Mouse (Mus musculus): ENCODE data around the gene Zfp948. TPM values are rescaled to one million over a fixed set of nuclear protein-coding genes. Genes with fewer than 3 reads are reported as not detected.

Zfp948 gene
- 3.8 and 4.1 TPM in 2 replicates for polyA plus RNA-seq (2021; fragmentation: Nextera tagmentation)
- long read RNA-seq, experiment 1, transcript Zfp948-201 (6 exons, 2,652 nt) = major isoform, 21 of 47 reads
- long read RNA-seq, experiment 1, partial matches to known transcripts = 10 of 47 reads
- long read RNA-seq, experiment 1, other reads (novel, unspliced or antisense) = 16 of 47 reads
- long read RNA-seq, experiment 2, partial matches to known transcripts = 7 of 14 reads
- long read RNA-seq, experiment 2, other reads (novel, unspliced or antisense) = 7 of 14 reads

GRCm38 (mm10) chr17:21566728-21567349 is at the start of gene Zfp948:
Zfp948 (plus strand) TSS chr17:21567008.

DNA sequence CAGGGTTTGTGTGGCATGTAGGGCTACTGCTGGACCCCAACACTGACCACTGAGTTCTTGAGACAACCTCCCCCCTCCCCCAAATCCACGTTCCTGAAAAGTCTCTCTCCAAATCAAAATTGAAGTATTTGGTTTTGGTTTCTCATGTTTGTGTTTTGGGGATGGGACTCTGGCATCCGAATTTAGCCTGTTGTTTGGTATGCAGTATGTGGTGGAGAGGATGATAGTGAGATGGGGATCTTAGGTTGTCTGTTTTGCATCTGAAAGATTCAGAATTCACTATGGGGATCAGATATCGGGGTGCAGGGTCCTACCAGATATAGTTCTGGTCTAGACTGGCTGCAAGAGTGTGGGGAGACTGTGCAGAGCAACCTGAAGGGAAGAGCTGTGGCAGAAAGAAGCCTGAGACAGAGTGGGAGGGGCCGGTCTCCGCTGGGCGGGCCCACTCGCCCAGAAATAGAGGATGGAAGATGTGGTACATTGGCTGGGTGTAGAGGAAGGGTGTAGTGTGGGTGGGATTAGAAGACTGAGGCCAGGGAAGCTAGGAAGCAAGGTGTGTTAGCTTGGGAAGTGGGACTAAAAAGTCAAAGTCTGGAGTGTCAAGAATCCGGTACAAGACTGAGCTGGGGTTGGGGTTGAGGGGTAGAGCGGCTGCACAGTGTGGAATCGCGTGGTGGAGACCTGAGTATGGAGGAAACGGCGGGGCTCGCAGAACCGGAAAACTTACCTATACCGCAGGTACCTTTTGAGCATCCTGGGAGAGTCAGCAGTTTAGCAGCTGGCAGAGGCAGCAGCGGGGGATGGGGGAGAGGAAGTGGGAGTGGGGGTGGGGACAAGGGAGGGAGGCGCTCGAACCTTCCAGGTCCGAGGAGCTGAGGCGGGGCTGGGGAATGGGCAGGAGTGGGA is 31.5 kb upstream of the Zfp948 start, which contains the start of gene Zfp52:
Gene Zfp52, plus strand, starts transcription at position 444 of the 906 bp plus-strand sequence.

Other genes with a start within 250 kb of the Zfp948 start
- gene Zfp677, start 183.3 kb upstream of the Zfp948 start, polyA plus RNA-seq (2021; fragmentation: Nextera tagmentation) = 0.80 and 1.1 TPM in 2 replicates
- 1.3 and 1.7 TPM in 2 replicates for gene Zfp54, start 143.8 kb upstream of the Zfp948 start, polyA plus RNA-seq (2021; fragmentation: Nextera tagmentation)
- 3.5 and 3.7 TPM in 2 replicates for gene Zfp51, start 116.6 kb upstream of the Zfp948 start, polyA plus RNA-seq (2021; fragmentation: Nextera tagmentation)
- gene Zfp53, start 78.0 kb upstream of the Zfp948 start, polyA plus RNA-seq (2021; fragmentation: Nextera tagmentation) = 1.9 and 3.5 TPM in 2 replicates
- gene Zfp52, start 31.5 kb upstream of the Zfp948 start, polyA plus RNA-seq (2021; fragmentation: Nextera tagmentation) = 0.88 and 1.0 TPM in 2 replicates
- 3.0 and 3.2 TPM in 2 replicates for gene Zfp983, start 83.6 kb downstream of the Zfp948 start, polyA plus RNA-seq (2021; fragmentation: Nextera tagmentation)
- 1.6 and 2.8 TPM in 2 replicates for gene Gm10226, start 124.9 kb downstream of the Zfp948 start, polyA plus RNA-seq (2021; fragmentation: Nextera tagmentation)
- gene Zfp760, start 140.7 kb downstream of the Zfp948 start, polyA plus RNA-seq (2021; fragmentation: Nextera tagmentation) = 1.9 and 2.8 TPM in 2 replicates
- 0.64 and 0.78 TPM in 2 replicates for gene Zfp229, start 163.8 kb downstream of the Zfp948 start, polyA plus RNA-seq (2021; fragmentation: Nextera tagmentation)